In the genomic region with DNA sequence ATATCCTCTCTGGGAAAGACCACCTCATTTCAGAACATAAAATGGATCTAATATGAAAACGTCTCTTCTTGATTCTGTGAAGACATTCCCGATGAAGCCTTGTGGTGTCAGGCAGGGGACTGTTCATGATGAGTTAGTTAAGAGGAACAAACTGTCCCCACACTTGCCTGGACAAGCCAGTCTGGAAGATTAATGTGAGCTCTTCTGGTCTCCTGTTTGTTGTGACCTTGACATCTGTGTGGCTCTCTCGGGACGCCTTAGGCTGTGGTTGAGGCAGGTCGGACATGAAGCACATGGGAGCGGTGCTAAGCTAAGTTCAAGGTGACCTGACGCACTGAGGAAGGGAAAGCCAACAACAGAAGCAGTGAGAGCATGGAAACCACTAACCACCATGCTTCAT, we compare ENCODE assay signal across 16 mouse cellular contexts.
"Had no signal": no experiment of that assay in that cellular context is flagged by ENCODE, and none has a peak within 500 bp of the region (broad histone marks: within the 10 kb centered on the region; RNA-seq: fewer than 3 reads in every experiment).

No protein-coding gene starts in this region.

- H3K4me3 ChIP-seq: midbrain, embryonic 10.5 days; midbrain, embryonic 12.5 days; myocyte; neural tube, embryonic 13.5 days; neural tube, embryonic 15.5 days; stomach, embryonic 15.5 days had no signal

- H3K36me3 ChIP-seq: midbrain, embryonic 12.5 days; stomach, embryonic 15.5 days had no signal

- ATAC-seq: midbrain, embryonic 16.5 days had no signal

- H3K9me3 ChIP-seq: midbrain, embryonic 10.5 days; midbrain, embryonic 12.5 days; neural tube, embryonic 13.5 days; neural tube, embryonic 15.5 days; stomach, embryonic 15.5 days had no signal

- H3K4me1 ChIP-seq: stomach, embryonic 15.5 days had no signal

- H3K27ac ChIP-seq: midbrain, embryonic 10.5 days; midbrain, embryonic 12.5 days; neural tube, embryonic 13.5 days; neural tube, embryonic 15.5 days; stomach, embryonic 15.5 days; stomach, postnatal 0 days had no signal

- H3K4me2 ChIP-seq: lung, embryonic 14.5 days; midbrain, embryonic 12.5 days; neural tube, embryonic 13.5 days; neural tube, embryonic 15.5 days; stomach, embryonic 15.5 days had no signal

- H3K9ac ChIP-seq: lung, embryonic 14.5 days; midbrain, embryonic 12.5 days; neural tube, embryonic 13.5 days; neural tube, embryonic 15.5 days; stomach, embryonic 15.5 days had no signal

- H3K27me3 ChIP-seq: neural tube, embryonic 13.5 days; neural tube, embryonic 15.5 days; stomach, embryonic 15.5 days had no signal

- DNase-seq: lung, embryonic 14.5 days; lung, postnatal 10 days; lung, postnatal 4 days; midbrain, embryonic 14.5 days; right cerebral cortex, postnatal 14 days; thymus, adult 2 months; thymus, postnatal 25 days; thymus, postnatal 4 days had no signal
